Mouse (Mus musculus) spleen, adult 2 months (tissue): ENCODE data around the gene Akr1b8. TPM values are rescaled to one million over a fixed set of nuclear protein-coding genes. Genes with fewer than 3 reads are reported as not detected.
A peak's percentile ranks its signal among the peaks of the same experiment; 100 is the strongest.
"Not testable (repeated sequence)": the region's sequence is repeated elsewhere in the genome, so short reads cannot be mapped to it uniquely, and the experiment has no call there.

Source experiments
- DNase-seq, 2 experiments: peaks; one replicate each; pipeline versions ENCODE4 v3.0.0 to v3.0.0-alpha.2; 2012 to 2021; ENCODE audit warnings: low spot score in 2 of 2, low read depth in 1 of 2
- H3K27ac ChIP-seq: fragments of 200-500 bp; 2 replicates; pipeline ENCODE4 v1.5.1; 2012; ENCODE audit warnings: low read length, inconsistent platforms; ENCODE audit not compliant: insufficient read depth
- H3K27me3 ChIP-seq: fragments of 200-500 bp; 2 replicates; pipeline ENCODE4 v1.6.1; 2012; ENCODE audit warnings: mild to moderate bottlenecking, moderate library complexity, low read length, inconsistent platforms; ENCODE audit not compliant: control insufficient read depth, insufficient read depth
- H3K36me3 ChIP-seq: fragments of 200-500 bp; 2 replicates; pipeline ENCODE4 v1.6.1; 2012; ENCODE audit warnings: mild to moderate bottlenecking, low read length, inconsistent platforms; ENCODE audit not compliant: control insufficient read depth, insufficient read depth
- H3K4me1 ChIP-seq: fragments of 200-500 bp; 2 replicates; pipeline ENCODE4 v1.6.1; 2011; ENCODE audit warnings: inconsistent platforms; ENCODE audit not compliant: control insufficient read depth, insufficient read depth, insufficient read length
- H3K4me3 ChIP-seq: fragments of 200-500 bp; 2 replicates; pipeline ENCODE4 v1.5.1; 2011; ENCODE audit warnings: mild to moderate bottlenecking, inconsistent platforms; ENCODE audit not compliant: insufficient read depth, insufficient read length; ENCODE audit errors: extremely low read depth
- CTCF ChIP-seq: fragments of 200-500 bp; IDR thresholded peaks from 2 replicates; pipeline ENCODE4 v1.5.1; 2011; ENCODE audit warnings: mild to moderate bottlenecking, inconsistent platforms; ENCODE audit not compliant: insufficient read depth, insufficient read length, insufficient replicate concordance; ENCODE audit errors: extremely low read depth
- POLR2A ChIP-seq: fragments of 200-500 bp; IDR thresholded peaks from 2 replicates; pipeline ENCODE4 v1.6.1; 2011; ENCODE audit warnings: low read depth, low read length, inconsistent platforms
- WGBS: fragments of 180-500 bp; shearing (Covaris S2); methylation state at CpG from one replicate; pipeline ENCODE4 v1.1.7; 2018; 5-methylcytosine and 5-hydroxymethylcytosine counted together
- polyA plus RNA-seq: library from polyadenylated mRNA; depleted of rRNA; stranded (reverse); fragments of >200 nt; gene quantifications from 2 replicates; pipeline ENCODE4 v1.2.3, GENCODE M21; 2012

Gene Akr1b8
- polyA plus RNA-seq, 1 experiment = 3.0 TPM

GRCm38 (mm10) chr6:34364217-34365136 lies 10.6 kb downstream of the Akr1b8 start:
- no peaks in the 10 kb centered on the region for H3K27me3 ChIP-seq
- no peaks in the 10 kb centered on the region for H3K4me1 ChIP-seq
- 71% methylated on average over 12 of the region's 12 CpGs for WGBS
- no peaks in the 10 kb centered on the region for H3K36me3 ChIP-seq
- no peak for DNase-seq
- H3K4me3 ChIP-seq = no peak overlapping the region
- no peak overlapping the region for H3K27ac ChIP-seq
- no peak for TF ChIP-seq POLR2A
- TF ChIP-seq CTCF = no peak

GRCm38 (mm10) chr6:34367998-34368397 lies 14.1 kb downstream of the Akr1b8 start:
- Histone ChIP-seq H3K27me3 (no peaks in the 10 kb centered on the region), H3K36me3 (no peaks in the 10 kb centered on the region), H3K27ac (no peak overlapping the region), H3K4me3 (no peak overlapping the region), H3K4me1 (no peaks in the 10 kb centered on the region)
- no peak for DNase-seq
- WGBS = 54% methylated on average over 9 of the region's 9 CpGs
- TF ChIP-seq POLR2A (no peak), CTCF (no peak)

- H3K27me3 ChIP-seq = no peaks in the 10 kb centered on the region
- TF ChIP-seq CTCF (no peak), POLR2A (no peak)
- no peaks in the 10 kb centered on the region for H3K36me3 ChIP-seq
- 88% methylated on average over 8 of the region's 8 CpGs for WGBS
- H3K4me3 ChIP-seq = no peak overlapping the region
- no peaks in the 10 kb centered on the region for H3K4me1 ChIP-seq
- no peak overlapping the region for H3K27ac ChIP-seq
- no peak for DNase-seq
These were observed 16.2 kb downstream of the Akr1b8 start for GRCm38 (mm10) chr6:34370081-34370480.

- Histone ChIP-seq H3K27ac (no peak overlapping the region), H3K36me3 (no peaks in the 10 kb centered on the region), H3K4me1 (no peaks in the 10 kb centered on the region), H3K4me3 (no peak overlapping the region), H3K27me3 (no peaks in the 10 kb centered on the region)
- 19% methylated on average over 18 of the region's 18 CpGs for WGBS
- DNase-seq = peak; percentile 72 to 78
- no peak for TF ChIP-seq CTCF
- TF ChIP-seq POLR2A = no peak
These were observed 17.9 kb downstream of the Akr1b8 start for GRCm38 (mm10) chr6:34371700-34372351.

GRCm38 (mm10) chr6:34373841-34374240 lies 19.9 kb downstream of the Akr1b8 start:
- DNase-seq = peak; percentile 11 to 13
- 39% methylated on average over 7 of the region's 7 CpGs for whole genome bisulfite sequencing
- peak overlapping the region; percentile 1; the same call in 1 of the 2 replicates for H3K4me3 ChIP-seq

GRCm38 (mm10) chr6:34375888-34376287 lies 22.0 kb downstream of the Akr1b8 start:
- not testable (repeated sequence) for DNase-seq, H3K27me3 ChIP-seq, H3K36me3 ChIP-seq, H3K4me1 ChIP-seq, H3K4me3 ChIP-seq, H3K27ac ChIP-seq
- 72% methylated on average over 5 of the region's 5 CpGs for WGBS

More at GRCm38 (mm10) chr6:34373841-34374240, 19.9 kb downstream of the Akr1b8 start:
- no peaks in the 10 kb centered on the region for H3K36me3 ChIP-seq
- H3K27me3 ChIP-seq = no peaks in the 10 kb centered on the region
- no peak for TF ChIP-seq CTCF
- no peak for TF ChIP-seq POLR2A
- no peaks in the 10 kb centered on the region for H3K4me1 ChIP-seq
- no peak overlapping the region for H3K27ac ChIP-seq

- Histone ChIP-seq H3K36me3 (peaks cover 5% of the 10 kb centered on the region), H3K27ac (no peak overlapping the region), H3K4me1 (no peaks in the 10 kb centered on the region; the same call in 1 of the 2 replicates), H3K4me3 (no peak overlapping the region), H3K27me3 (no peaks in the 10 kb centered on the region)
- no peak for DNase-seq
- 77% methylated on average over 8 of the region's 8 CpGs for WGBS
- no peak for TF ChIP-seq CTCF
- no peak for TF ChIP-seq POLR2A
These were observed 29.5 kb downstream of the Akr1b8 start for GRCm38 (mm10) chr6:34383401-34383800.
